Comparison of ENCODE assay signal across 19 mouse cellular contexts in the genomic region with DNA sequence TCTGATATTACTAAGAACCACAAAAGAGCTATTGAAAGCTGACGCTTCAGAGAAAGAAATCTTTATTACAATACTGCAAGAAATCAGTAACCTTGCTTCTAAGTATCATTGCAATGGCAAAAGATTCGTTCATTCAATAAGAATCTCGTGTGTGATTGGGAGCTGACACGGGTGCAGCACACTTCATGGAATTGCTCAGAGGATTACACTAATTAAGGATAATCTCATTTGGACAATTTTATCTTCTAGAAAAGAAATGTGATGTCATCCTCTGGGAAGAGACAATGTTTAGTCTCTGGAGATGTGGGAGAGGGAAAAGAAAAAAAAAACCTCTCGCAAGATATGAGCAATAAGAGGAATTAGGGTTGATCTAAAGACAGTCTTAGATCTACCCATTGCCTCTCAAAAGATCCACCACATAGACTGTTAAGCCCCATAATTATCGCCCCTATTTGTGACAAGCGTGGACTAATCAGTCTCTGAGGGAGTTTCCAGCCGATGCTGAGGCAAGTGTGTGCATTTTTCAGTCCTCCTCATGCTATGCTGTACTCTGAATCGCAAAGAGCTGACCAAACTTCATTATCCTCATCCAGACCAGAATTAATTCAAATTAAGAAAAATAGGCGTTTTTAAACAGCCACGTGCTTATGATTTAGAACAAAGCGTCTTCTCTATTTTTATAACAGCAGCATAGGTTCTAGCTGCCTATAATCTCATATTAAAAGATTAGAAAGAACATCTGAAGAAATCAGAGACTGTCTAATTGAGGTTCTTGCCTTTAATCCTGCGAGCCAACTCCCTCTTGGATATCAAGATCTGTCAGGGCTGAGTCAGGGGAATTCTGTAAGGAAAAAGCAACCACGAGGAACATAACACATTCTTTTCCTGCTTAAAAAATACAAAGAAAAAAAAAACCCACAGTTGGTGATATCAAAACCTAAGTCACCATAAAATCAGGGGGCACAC.
DNase-seq lines count a peak whose midpoint lies in the region; ATAC-seq lines count a peak whose summit lies in the region.
"Had no signal": no experiment of that assay in that cellular context is flagged by ENCODE, and none has a peak within 500 bp of the region (broad histone marks: within the 10 kb centered on the region; RNA-seq: fewer than 3 reads in every experiment).

No protein-coding gene starts in this region.

- peak; percentile 49; the same call in 1 of the 2 replicates for ATAC-seq in forebrain, embryonic 12.5 days (ENCODE audit: low FRiP score)
- ATAC-seq in forebrain, embryonic 13.5 days, result no peak; the same call in 1 of the 2 replicates
- ATAC-seq in midbrain, embryonic 11.5 days (ENCODE audit: low FRiP score), result peak; percentile 47
- ATAC-seq in midbrain, embryonic 16.5 days, result peak; percentile 72
- ATAC-seq in kidney, embryonic 16.5 days (ENCODE audit: low FRiP score, low TSS enrichment), result no peak
- ATAC-seq: intestine, embryonic 15.5 days had no signal

- no peaks in the 10 kb centered on the region for H3K36me3 ChIP-seq in forebrain, embryonic 12.5 days (replicated peaks)
- no peaks in the 10 kb centered on the region for H3K36me3 ChIP-seq in forebrain, embryonic 13.5 days (ENCODE audit: poor library complexity, severe bottlenecking)
- no peaks in the 10 kb centered on the region for H3K36me3 ChIP-seq in midbrain, embryonic 11.5 days (ENCODE audit: control insufficient read depth, insufficient read depth, low read length)
- no peaks in the 10 kb centered on the region for H3K36me3 ChIP-seq in midbrain, embryonic 10.5 days
- H3K36me3 ChIP-seq in midbrain, embryonic 16.5 days (ENCODE audit: control insufficient read depth, insufficient read depth, low read length), result no peaks in the 10 kb centered on the region
- H3K36me3 ChIP-seq in kidney, embryonic 16.5 days (ENCODE audit: insufficient read depth, low read length), result no peaks in the 10 kb centered on the region
- H3K36me3 ChIP-seq: embryonic facial prominence, embryonic 15.5 days; heart, embryonic 10.5 days; hindbrain, embryonic 13.5 days; intestine, embryonic 15.5 days had no signal

- H3K4me1 ChIP-seq in forebrain, embryonic 12.5 days, result peaks cover 4% of the 10 kb centered on the region
- no peaks in the 10 kb centered on the region for H3K4me1 ChIP-seq in forebrain, embryonic 13.5 days
- H3K4me1 ChIP-seq in midbrain, embryonic 11.5 days (ENCODE audit: control insufficient read depth, insufficient read depth, low read length), result peaks cover 5% of the 10 kb centered on the region
- peaks cover 22% of the 10 kb centered on the region for H3K4me1 ChIP-seq in midbrain, embryonic 10.5 days
- 0 out of 2 replicates have a peak, but pooled peaks cover 5% of the 10 kb centered on the region for H3K4me1 ChIP-seq in midbrain, embryonic 16.5 days (ENCODE audit: control insufficient read depth, insufficient read depth, low read length)
- no peaks in the 10 kb centered on the region for H3K4me1 ChIP-seq in kidney, embryonic 16.5 days (ENCODE audit: insufficient read depth, low read length)
- H3K4me1 ChIP-seq: embryonic facial prominence, embryonic 15.5 days; heart, embryonic 10.5 days; hindbrain, embryonic 13.5 days; intestine, embryonic 15.5 days had no signal

- H3K9ac ChIP-seq in forebrain, embryonic 12.5 days, result no peak overlapping the region
- H3K9ac ChIP-seq in forebrain, embryonic 13.5 days, result no peak overlapping the region
- no peak overlapping the region for H3K9ac ChIP-seq in midbrain, embryonic 11.5 days (ENCODE audit: low read length)
- no peak overlapping the region for H3K9ac ChIP-seq in midbrain, embryonic 16.5 days (ENCODE audit: low read depth, low read length)
- no peak overlapping the region for H3K9ac ChIP-seq in kidney, embryonic 16.5 days (replicated peaks; ENCODE audit: low read length)
- H3K9ac ChIP-seq: embryonic facial prominence, embryonic 15.5 days; hindbrain, embryonic 13.5 days; intestine, embryonic 15.5 days had no signal

- H3K4me3 ChIP-seq in forebrain, embryonic 12.5 days (replicated peaks), result no peak overlapping the region
- no peak overlapping the region for H3K4me3 ChIP-seq in forebrain, embryonic 13.5 days
- H3K4me3 ChIP-seq in midbrain, embryonic 11.5 days (ENCODE audit: low read depth, low read length), result no peak overlapping the region
- no peak overlapping the region for H3K4me3 ChIP-seq in midbrain, embryonic 10.5 days
- H3K4me3 ChIP-seq in midbrain, embryonic 16.5 days (ENCODE audit: low read depth, low read length), result no peak overlapping the region
- no peak overlapping the region for H3K4me3 ChIP-seq in kidney, embryonic 16.5 days (ENCODE audit: low read length)
- H3K4me3 ChIP-seq: embryonic facial prominence, embryonic 15.5 days; erythroblast, embryonic 14.5 days; heart, embryonic 10.5 days; hindbrain, embryonic 13.5 days; intestine, embryonic 15.5 days had no signal

- WGBS in forebrain, embryonic 12.5 days, result 36% methylated on average over 14 of the region's 14 CpGs
- 30% methylated on average over 14 of the region's 14 CpGs for WGBS in forebrain, embryonic 13.5 days
- WGBS in midbrain, embryonic 11.5 days, result 46% methylated on average over 14 of the region's 14 CpGs
- WGBS in midbrain, embryonic 10.5 days, result 60% methylated on average over 14 of the region's 14 CpGs
- WGBS in midbrain, embryonic 16.5 days, result 23% methylated on average over 14 of the region's 14 CpGs
- 86% methylated on average over 14 of the region's 14 CpGs for whole genome bisulfite sequencing in kidney, embryonic 16.5 days

- peak; percentile 84 for DNase-seq in midbrain, embryonic 11.5 days (ENCODE audit: low spot score, missing footprints)
- no peak for DNase-seq in midbrain, embryonic 10.5 days (ENCODE audit: low spot score)
- peak; percentile 2 for DNase-seq in retina, postnatal 7 days (ENCODE audit: low read depth, low spot score)
- no peak for DNase-seq in c-Kit-positive CD71-positive TER-119-positive erythroid progenitor cells, embryonic 14.5 days (ENCODE audit: low spot score)
- DNase-seq: adrenal gland, postnatal 10 days; cerebellum, adult 18-20 months; cerebellum, adult 9-11 months; cerebellum, postnatal 36 days; heart, adult 18-20 months; heart, postnatal 14 days had no signal

- H3K27me3 ChIP-seq in forebrain, embryonic 12.5 days, result 0 out of 2 replicates have a peak, but pooled peaks cover 3% of the 10 kb centered on the region
- H3K27me3 ChIP-seq in forebrain, embryonic 13.5 days, result no peaks in the 10 kb centered on the region
- no peaks in the 10 kb centered on the region for H3K27me3 ChIP-seq in midbrain, embryonic 11.5 days (ENCODE audit: control insufficient read depth, insufficient read depth, low read length)
- H3K27me3 ChIP-seq in midbrain, embryonic 10.5 days (ENCODE audit: low read depth, poor library complexity, severe bottlenecking), result peaks cover 11% of the 10 kb centered on the region; the same call in 1 of the 2 replicates
- no peaks in the 10 kb centered on the region for H3K27me3 ChIP-seq in midbrain, embryonic 16.5 days (ENCODE audit: control insufficient read depth, insufficient read depth, low read depth, low read length)
- H3K27me3 ChIP-seq in kidney, embryonic 16.5 days (ENCODE audit: insufficient read depth, low read length), result no peaks in the 10 kb centered on the region
- H3K27me3 ChIP-seq: embryonic facial prominence, embryonic 15.5 days; hindbrain, embryonic 13.5 days; intestine, embryonic 15.5 days had no signal

- no peaks in the 10 kb centered on the region for H3K9me3 ChIP-seq in forebrain, embryonic 12.5 days
- H3K9me3 ChIP-seq in forebrain, embryonic 13.5 days (replicated peaks), result no peaks in the 10 kb centered on the region
- H3K9me3 ChIP-seq in midbrain, embryonic 11.5 days (ENCODE audit: control insufficient read depth, low read length), result no peaks in the 10 kb centered on the region
- no peaks in the 10 kb centered on the region for H3K9me3 ChIP-seq in midbrain, embryonic 10.5 days (replicated peaks)
- no peaks in the 10 kb centered on the region for H3K9me3 ChIP-seq in midbrain, embryonic 16.5 days (replicated peaks; ENCODE audit: control insufficient read depth, low read length, poor library complexity, severe bottlenecking)
- H3K9me3 ChIP-seq in kidney, embryonic 16.5 days (ENCODE audit: low read length), result no peaks in the 10 kb centered on the region
- H3K9me3 ChIP-seq: embryonic facial prominence, embryonic 15.5 days; heart, embryonic 10.5 days; hindbrain, embryonic 13.5 days; intestine, embryonic 15.5 days had no signal

- H3K27ac ChIP-seq in forebrain, embryonic 12.5 days, result no peak overlapping the region
- H3K27ac ChIP-seq in forebrain, embryonic 13.5 days, result no peak overlapping the region
- no peak overlapping the region for H3K27ac ChIP-seq in midbrain, embryonic 11.5 days (ENCODE audit: low read depth, low read length)
- H3K27ac ChIP-seq in midbrain, embryonic 10.5 days (replicated peaks), result no peak overlapping the region
- H3K27ac ChIP-seq in midbrain, embryonic 16.5 days (ENCODE audit: low read length), result no peak overlapping the region; the same call in 1 of the 2 replicates
- H3K27ac ChIP-seq in kidney, embryonic 16.5 days (ENCODE audit: low read length), result no peak overlapping the region
- H3K27ac ChIP-seq: embryonic facial prominence, embryonic 15.5 days; heart, embryonic 10.5 days; hindbrain, embryonic 13.5 days; intestine, embryonic 15.5 days had no signal

- no peak overlapping the region for H3K4me2 ChIP-seq in forebrain, embryonic 12.5 days
- no peak overlapping the region for H3K4me2 ChIP-seq in forebrain, embryonic 13.5 days
- H3K4me2 ChIP-seq in midbrain, embryonic 11.5 days, result no peak overlapping the region
- peak overlapping the region; percentile 41 for H3K4me2 ChIP-seq in midbrain, embryonic 16.5 days (ENCODE audit: low read length)
- H3K4me2 ChIP-seq in kidney, embryonic 16.5 days (replicated peaks; ENCODE audit: low read depth, low read length), result no peak overlapping the region
- H3K4me2 ChIP-seq: embryonic facial prominence, embryonic 15.5 days; hindbrain, embryonic 13.5 days; intestine, embryonic 15.5 days had no signal

Comparison
In these comparisons a context has a peak if more than half of its experiments do, and no peak if none do; other contexts are left out.
1. ATAC-seq: peak in forebrain, embryonic 12.5 days (single experiment), midbrain, embryonic 11.5 days (single experiment) and midbrain, embryonic 16.5 days (single experiment); none in forebrain, embryonic 13.5 days (single experiment) and kidney, embryonic 16.5 days (single experiment).
2. DNase-seq: peak in midbrain, embryonic 11.5 days (single experiment) and retina, postnatal 7 days (single experiment); none in midbrain, embryonic 10.5 days (single experiment) and c-Kit-positive CD71-positive TER-119-positive erythroid progenitor cells, embryonic 14.5 days (single experiment).